18 mouse cellular contexts compared by ENCODE assay signal in the genomic region with DNA sequence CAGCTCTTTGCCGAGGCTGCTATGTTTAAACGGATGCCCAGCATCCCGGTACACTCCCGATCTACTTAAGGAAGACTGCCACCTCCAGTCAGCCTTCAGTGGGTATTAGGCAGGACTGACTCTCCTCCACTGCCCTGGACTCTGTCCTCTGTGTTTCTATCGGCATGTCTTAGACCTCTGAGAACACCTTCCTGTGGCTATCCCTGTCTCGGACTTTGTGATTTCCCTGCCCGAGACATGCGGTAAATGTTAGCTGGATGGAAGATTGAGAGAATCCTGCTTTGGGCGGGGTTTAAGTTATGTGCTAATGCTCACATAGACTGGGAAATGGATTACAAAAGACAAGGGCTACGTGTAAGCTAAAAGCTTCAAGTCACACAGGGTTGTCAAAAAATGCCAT. TPM values are rescaled to one million over a fixed set of nuclear protein-coding genes. Genes with fewer than 3 reads are reported as not detected.
A peak's percentile ranks its signal among the peaks of the same experiment; 100 is the strongest.
DNase-seq lines count a peak whose midpoint lies in the region.
"Had no signal": no experiment of that assay in that cellular context is flagged by ENCODE, and none has a peak within 500 bp of the region (broad histone marks: within the 10 kb centered on the region; RNA-seq: fewer than 3 reads in every experiment).

No protein-coding gene starts in this region.

- peak; percentile 54 for DNase-seq in kidney, adult 11 months
- DNase-seq in kidney, postnatal 10 days: no peak
- peak; percentile 26 to 48 for DNase-seq in kidney, adult 8-10 months
- no peak for DNase-seq in kidney, postnatal 4 days
- DNase-seq in R1 (ENCODE audit: low read depth, low spot score): peak; percentile 65
- peak; percentile 9 to 65 for DNase-seq in kidney, postnatal 25 days
- no peak for DNase-seq in spleen, postnatal 14 days (ENCODE audit: low spot score in 2 of 2)
- no peak for DNase-seq in gastrocnemius, postnatal 25 days
- DNase-seq: adrenal gland, adult 2 months; adrenal gland, postnatal 14 days; cerebellum, adult 11 months; cerebellum, adult 2 months; cerebellum, adult 9-11 months; cerebellum, postnatal 25 days; gastrocnemius, postnatal 36 days; heart, adult 2 months; heart, postnatal 14 days; heart, postnatal 4 days had no signal

RNA-seq across cellular contexts. Expression of a gene that starts 39.0 kb away (rescaled TPM):
- 100 to 1,000 TPM; 124 to 125 TPM for total RNA-seq in gastrocnemius, postnatal 25 days (2021)

Comparison
In these comparisons a context has a peak if more than half of its experiments do, and no peak if none do; other contexts are left out.
1. DNase-seq: peak in kidney, adult 11 months (single experiment), kidney, adult 8-10 months (2 of 2), R1 (single experiment) and kidney, postnatal 25 days (2 of 2); none in kidney, postnatal 10 days (single experiment), kidney, postnatal 4 days (0 of 2), spleen, postnatal 14 days (0 of 2) and gastrocnemius, postnatal 25 days (single experiment).